Mouse (Mus musculus): Measurements from ENCODE around the gene Dhx8.

Dhx8 gene

DNA sequence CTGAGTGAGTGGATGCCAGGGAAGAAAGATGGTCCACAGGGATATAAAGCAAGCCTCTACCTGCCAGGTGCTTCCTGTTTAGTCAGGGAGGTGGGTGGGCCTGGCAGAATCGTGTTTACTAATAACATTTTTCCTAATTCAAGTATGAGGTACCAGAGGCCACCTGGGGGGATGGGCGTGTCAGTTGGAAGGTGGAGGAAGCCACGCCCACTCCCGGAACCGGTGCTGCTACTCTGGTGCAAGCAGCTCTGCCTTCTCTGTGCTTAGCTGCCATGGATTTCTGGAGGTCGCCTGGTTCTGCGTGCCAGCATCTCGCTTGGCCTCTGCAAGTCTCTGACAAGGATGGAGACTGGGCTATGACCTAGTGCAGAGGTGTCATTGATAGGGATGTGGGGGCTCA lies 65.4 kb downstream of the Dhx8 start:
- no peak for DNase-seq (ENCODE audit: low read depth, low spot score)

- DNase-seq (ENCODE audit: low read depth, low spot score), result no peak
These were observed 68.7 kb downstream of the Dhx8 start for GRCm38 (mm10) chr11:101801386-101801785.

- DNase-seq (ENCODE audit: low read depth, low spot score), result no peak
These were observed 72.5 kb downstream of the Dhx8 start for GRCm38 (mm10) chr11:101805113-101805704.

DNA sequence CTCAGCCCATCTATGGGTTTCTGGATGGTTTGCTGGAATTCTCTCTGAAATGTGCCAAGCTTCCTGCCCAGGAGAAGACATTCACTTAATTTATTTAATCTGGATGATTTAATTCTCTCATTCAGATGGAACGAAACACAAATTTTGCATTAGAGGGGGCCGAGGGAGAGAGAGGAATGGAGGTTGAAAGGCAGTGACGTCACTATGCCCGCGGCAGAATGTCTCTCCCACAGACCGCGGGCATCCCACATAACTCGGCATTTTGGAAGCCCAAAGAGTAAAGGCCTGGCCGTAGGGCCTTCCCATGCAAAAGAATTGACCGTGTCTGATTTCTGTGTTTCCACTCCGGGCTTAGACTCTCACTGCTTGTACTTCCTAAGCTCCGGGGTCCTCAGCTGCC lies 74.0 kb downstream of the Dhx8 start:
- DNase-seq (ENCODE audit: low read depth, low spot score), result no peak

GRCm38 (mm10) chr11:101807266-101807665 lies 74.5 kb downstream of the Dhx8 start:
- DNase-seq (ENCODE audit: low read depth, low spot score), result no peak

DNA sequence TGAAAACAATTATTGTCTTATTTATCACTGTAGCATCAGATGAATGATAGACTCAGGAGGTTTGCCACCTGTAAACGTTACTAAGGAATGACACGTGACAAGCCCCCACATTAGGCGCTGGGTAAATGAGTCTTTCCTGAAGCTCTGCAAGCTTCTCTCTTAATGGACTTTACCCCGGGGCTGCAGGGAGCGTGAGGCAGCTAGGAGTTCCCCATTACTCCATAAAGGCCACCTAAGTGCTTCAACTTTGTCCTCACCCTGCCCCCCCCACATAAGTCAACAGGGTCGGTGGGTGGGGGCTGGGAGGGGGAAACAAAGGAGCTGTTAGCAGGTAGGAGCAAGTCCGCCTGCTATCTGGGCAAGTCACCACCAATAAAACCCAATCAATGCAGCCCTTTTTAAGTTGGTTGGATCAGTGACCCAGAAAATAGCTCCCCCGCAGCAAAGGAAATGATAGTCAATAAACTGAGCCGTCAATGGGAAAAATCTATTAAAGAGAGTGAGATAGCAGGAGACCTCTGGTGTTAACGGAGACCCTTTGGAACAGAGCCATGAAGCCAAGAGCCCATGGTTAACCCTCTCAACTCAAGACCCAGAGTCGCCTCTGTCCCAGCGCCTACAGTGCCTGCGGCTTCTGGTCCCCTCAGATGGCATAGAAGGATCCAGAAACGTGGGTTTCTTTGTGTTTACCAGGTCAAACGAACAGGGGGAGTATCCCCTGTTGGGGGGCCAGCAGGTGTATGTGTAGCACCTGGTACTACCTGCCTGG lies 76.5 kb downstream of the Dhx8 start:
- DNase-seq (ENCODE audit: low read depth, low spot score), result no peak

DNA sequence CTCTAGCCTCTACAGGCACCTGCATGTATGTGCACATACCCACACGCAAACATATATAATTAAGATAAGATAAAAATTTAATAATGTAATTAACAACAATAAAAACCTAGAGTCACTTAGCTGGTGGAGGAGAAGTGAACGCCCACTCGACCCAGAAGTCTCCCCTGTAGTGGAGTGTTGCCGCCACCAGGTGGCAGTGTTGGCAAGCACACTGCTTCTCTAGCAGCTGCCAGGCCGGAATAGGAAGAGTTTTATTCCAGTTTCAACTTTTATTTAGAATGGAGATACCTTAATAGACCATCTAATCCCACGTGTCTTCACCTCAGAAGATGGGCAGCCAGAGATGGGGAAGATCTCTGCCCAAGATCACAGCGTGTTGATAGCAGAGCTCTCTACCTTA lies 80.5 kb downstream of the Dhx8 start:
- peak; percentile 62 for DNase-seq (ENCODE audit: low read depth, low spot score)

DNA sequence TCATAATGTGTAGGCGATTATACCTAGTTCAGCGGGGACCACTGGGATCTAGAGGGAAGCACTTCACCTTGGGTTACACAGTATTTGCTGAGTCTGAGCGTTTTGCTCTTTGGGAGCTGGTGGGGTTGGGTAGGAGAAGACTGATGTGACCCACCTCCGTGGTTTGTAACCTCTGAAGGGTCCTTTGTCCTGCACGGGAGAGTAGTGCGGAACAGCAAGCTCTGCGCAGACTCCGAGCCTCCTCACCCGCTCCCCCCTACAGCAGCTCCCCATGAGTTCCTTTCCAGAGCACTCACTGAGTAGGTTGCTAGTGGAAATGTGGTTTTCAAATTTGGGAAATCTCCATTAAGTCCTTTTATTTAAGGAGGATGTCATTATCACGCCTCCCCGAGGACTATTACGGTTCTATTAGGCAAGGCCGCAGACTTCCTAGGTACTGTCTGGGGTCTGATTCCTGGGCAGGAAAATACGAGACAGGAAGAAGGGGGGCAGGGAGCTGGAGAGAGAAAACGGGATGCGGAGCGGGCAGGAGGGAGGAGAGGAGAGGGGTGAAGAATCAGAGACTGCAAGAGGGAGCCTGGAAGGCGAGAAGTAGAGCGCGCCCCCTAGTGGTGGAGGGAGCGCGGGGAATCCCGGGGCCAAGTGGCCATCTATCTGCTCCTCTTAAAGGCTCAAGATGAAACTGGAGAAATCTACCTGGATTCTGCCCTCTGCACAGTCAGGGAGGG lies 81.8 kb downstream of the Dhx8 start:
- DNase-seq (ENCODE audit: low read depth, low spot score), result peak; percentile 55

DNA sequence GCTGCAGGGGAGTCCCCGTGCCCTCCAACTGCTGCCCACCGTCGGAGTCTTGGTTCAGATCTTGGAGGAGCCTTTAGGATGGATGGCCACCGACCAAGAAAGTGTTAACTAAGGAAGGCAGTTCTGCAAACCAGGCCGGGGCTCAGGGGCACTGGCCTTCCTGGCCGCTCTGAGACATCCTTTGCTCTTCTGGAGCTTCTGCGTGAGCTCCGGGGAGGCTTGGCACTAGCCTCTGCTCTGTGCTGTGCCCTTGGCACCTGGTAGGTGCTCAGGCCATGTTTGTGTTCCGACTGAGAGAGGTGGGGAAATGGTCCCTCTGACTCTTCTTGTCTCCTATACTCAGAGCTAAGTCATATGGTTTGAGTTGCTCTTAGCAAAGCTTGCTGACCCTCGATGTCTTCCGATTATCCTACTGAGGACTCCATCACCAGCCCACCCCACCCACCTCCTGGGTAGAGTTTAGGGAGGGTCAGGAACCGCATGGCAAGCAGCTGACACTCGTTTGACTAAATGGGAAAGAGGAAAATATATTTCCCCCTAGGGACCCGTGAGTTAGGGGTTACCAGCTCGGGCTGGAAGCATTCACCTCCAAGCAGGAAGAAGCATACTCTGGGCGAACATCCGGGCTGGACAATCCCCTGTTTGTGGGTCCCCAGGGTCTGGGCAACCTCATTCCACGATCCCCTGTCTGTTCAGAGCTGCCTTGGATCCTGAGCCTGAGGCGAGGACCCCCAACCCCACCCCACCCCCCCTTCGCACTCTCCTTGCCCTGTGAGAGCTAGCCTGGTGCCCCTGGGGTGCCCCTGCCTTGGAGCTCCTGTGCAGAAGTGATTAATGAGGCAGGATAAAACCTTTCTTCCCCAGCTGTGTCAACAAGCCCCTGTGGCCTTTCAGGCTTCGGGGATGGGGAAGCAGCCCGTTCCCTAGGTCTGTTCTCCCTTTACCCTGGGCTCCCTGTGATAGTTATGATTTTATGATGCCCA lies 82.7 kb downstream of the Dhx8 start:
- no peak for DNase-seq (ENCODE audit: low read depth, low spot score)
